Mouse (Mus musculus) layer of hippocampus, postnatal 14 days (tissue): ENCODE data around the gene Magea6. TPM values are rescaled to one million over a fixed set of nuclear protein-coding genes. Genes with fewer than 3 reads are reported as not detected.
"Not testable (repeated sequence)": the region's sequence is repeated elsewhere in the genome, so short reads cannot be mapped to it uniquely, and the experiment has no call there.

Experiments
- DNase-seq, 2 experiments: peaks; one replicate each; pipeline ENCODE4 v3.0.0; 2021 to 2022; ENCODE audit warnings: low spot score in 2 of 2, mixed read lengths in 1 of 2
- long read RNA-seq, 2 experiments: library from polyadenylated mRNA; stranded (forward); transcript quantifications; one replicate each; pipeline ENCODE4 v2.0.0; 2021
- total RNA-seq, 2 experiments: library from RNA; stranded (reverse); gene quantifications; 2 replicates each; pipeline ENCODE4 v1.2.3; 2021

Gene Magea6
- not detected for total RNA-seq
- long read RNA-seq, experiment 1, result 0 reads
- long read RNA-seq, experiment 2, result 0 reads

GRCm38 (mm10) chrX:154935887-154936286 is at the start of gene Magea6:
Gene Magea6 (minus strand): TSS chrX:154935987.
- DNase-seq, result not testable (repeated sequence)

DNA sequence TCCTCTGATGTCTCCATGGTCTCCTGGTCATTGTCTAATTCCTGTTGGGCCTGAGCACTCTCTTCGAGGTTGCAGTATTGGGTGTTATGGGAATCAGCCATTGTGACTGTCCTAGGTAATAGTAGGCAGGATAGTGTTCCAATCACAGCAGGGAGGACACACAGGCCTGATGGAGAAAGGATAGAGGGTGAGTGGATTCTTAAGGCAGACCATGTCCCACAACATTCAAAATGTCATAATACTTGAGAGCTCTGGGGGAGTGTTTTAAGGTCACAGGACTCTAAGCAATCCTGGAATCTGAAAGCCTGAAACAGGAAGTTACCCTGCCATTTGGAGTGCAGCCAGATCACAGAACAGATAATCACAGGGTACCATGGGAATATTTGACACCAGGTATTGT is 13.6 kb upstream of the Magea6 start, which contains the start of gene Magea3:
Gene Magea3 (minus strand): TSS at position 101 of the 400 bp plus-strand sequence.
- not testable (repeated sequence) for DNase-seq

GRCm38 (mm10) chrX:154890167-154890566 is 45.6 kb downstream of the Magea6 start, which contains the start of gene Cldn34b1:
Gene Cldn34b1 (minus strand): TSS chrX:154890267.
- DNase-seq, result not testable (repeated sequence)

Other genes starting within 250 kb of the Magea6 start
- gene Cldn34b1, start 45.7 kb downstream of the Magea6 start, total RNA-seq, result not detected
- gene Magea3, start 13.5 kb upstream of the Magea6 start, total RNA-seq, result not detected
- not detected for gene Magea8, start 59.9 kb upstream of the Magea6 start, total RNA-seq
- not detected for gene Magea5, start 127.2 kb upstream of the Magea6 start, total RNA-seq
- not detected for gene Magea1, start 153.8 kb upstream of the Magea6 start, total RNA-seq
- not detected for gene Magea2, start 157.7 kb upstream of the Magea6 start, total RNA-seq
- not detected for gene Cldn34b2, start 192.4 kb upstream of the Magea6 start, total RNA-seq